ENCODE assay signal across 13 mouse cellular contexts in genomic region chr8:122960932-122961331, GRCm38 (mm10).
A peak's percentile ranks its signal among the peaks of the same experiment; 100 is the strongest.
DNase-seq lines count a peak whose midpoint lies in the region; ATAC-seq and TF ChIP-seq lines count a peak whose summit lies in the region.
"Had no signal": no experiment of that assay in that cellular context is flagged by ENCODE, and none has a peak within 500 bp of the region (broad histone marks: within the 10 kb centered on the region; RNA-seq: fewer than 3 reads in every experiment).

No protein-coding gene starts in this region.

- TF ChIP-seq CTCF in G1E (IDR thresholded peaks at IDR 0.05; ENCODE audit: low read depth, low read length): no peak

- no peak overlapping the region for H3K27ac ChIP-seq in heart, embryonic 14.5 days (replicated peaks in 1 of 2; ENCODE audit: control insufficient read depth in 1 of 2, insufficient read depth in 1 of 2, low read depth in 2 of 2, low read length in 2 of 2)
- H3K27ac ChIP-seq in hindbrain, embryonic 10.5 days: no peak overlapping the region
- H3K27ac ChIP-seq: embryonic facial prominence, embryonic 12.5 days; neural tube, embryonic 13.5 days had no signal

- intact Hi-C loops in heart, postnatal 36 days (cut with DNase I): no loop called here

- 4% methylated on average over 1 of the region's 1 CpGs for WGBS in heart, embryonic 14.5 days
- WGBS in hindbrain, embryonic 10.5 days: 19% methylated on average over 1 of the region's 1 CpGs

- H3K27me3 ChIP-seq in heart, embryonic 14.5 days (ENCODE audit: control insufficient read depth, insufficient read depth, low read length): no peaks in the 10 kb centered on the region
- no peaks in the 10 kb centered on the region for H3K27me3 ChIP-seq in G1E (ENCODE audit: insufficient read depth, low read length)
- no peaks in the 10 kb centered on the region for H3K27me3 ChIP-seq in hindbrain, embryonic 10.5 days (ENCODE audit: insufficient read depth, poor library complexity, severe bottlenecking)
- H3K27me3 ChIP-seq: CH12.LX; embryonic facial prominence, embryonic 12.5 days; neural tube, embryonic 13.5 days had no signal

- H3K4me2 ChIP-seq in heart, embryonic 14.5 days (ENCODE audit: low read length): no peak overlapping the region
- H3K4me2 ChIP-seq: embryonic facial prominence, embryonic 12.5 days; neural tube, embryonic 13.5 days had no signal

- no peaks in the 10 kb centered on the region for H3K9me3 ChIP-seq in heart, embryonic 14.5 days (ENCODE audit: control insufficient read depth, low read length)
- H3K9me3 ChIP-seq in G1E (replicated peaks): no peaks in the 10 kb centered on the region
- no peaks in the 10 kb centered on the region for H3K9me3 ChIP-seq in hindbrain, embryonic 10.5 days
- H3K9me3 ChIP-seq: embryonic facial prominence, embryonic 12.5 days; neural tube, embryonic 13.5 days had no signal

- H3K36me3 ChIP-seq in heart, embryonic 14.5 days (ENCODE audit: control insufficient read depth, insufficient read depth, low read length): 0 out of 2 replicates have a peak, but pooled peaks cover 4% of the 10 kb centered on the region
- peaks cover 52% of the 10 kb centered on the region for H3K36me3 ChIP-seq in G1E (replicated peaks)
- peaks cover 19% of the 10 kb centered on the region for H3K36me3 ChIP-seq in hindbrain, embryonic 10.5 days
- H3K36me3 ChIP-seq: neural tube, embryonic 13.5 days had no signal

- ATAC-seq in heart, embryonic 14.5 days (ENCODE audit: insufficient number of reproducible peaks, insufficient read depth, low FRiP score, low read depth): 0 out of 2 replicates have a peak, but pooled peaks have one; percentile 50
- ATAC-seq in G1E (ENCODE audit: extremely low read depth, insufficient number of reproducible peaks, low FRiP score, poor library complexity, severe bottlenecking): peak; percentile 91
- ATAC-seq in monocyte, adult 5-6 weeks (replicated peaks; ENCODE audit: insufficient number of reproducible peaks, low FRiP score, low TSS enrichment, poor library complexity, severe bottlenecking): 0 out of 2 replicates have a peak, but pooled peaks have one; percentile 11

- DNase-seq in heart, postnatal 36 days: no peak
- peak; percentile 65 for DNase-seq in G1E (ENCODE audit: low spot score)
- DNase-seq in liver: peak; percentile 58
- DNase-seq in hindbrain, embryonic 10.5 days (ENCODE audit: low spot score): no peak
- no peak for DNase-seq in frontal cortex, postnatal 14 days (ENCODE audit: low spot score in 2 of 2)
- DNase-seq in layer of hippocampus, postnatal 36 days: no peak
- DNase-seq: gastrocnemius, postnatal 25 days had no signal

- H3K4me1 ChIP-seq in heart, embryonic 14.5 days (ENCODE audit: control insufficient read depth in 2 of 2, insufficient read depth in 2 of 2, low read length in 2 of 2): peaks cover 13 to 31% of the 10 kb centered on the region in 2 experiments
- H3K4me1 ChIP-seq in G1E (ENCODE audit: insufficient read depth, low read depth, low read length): peaks cover 85% of the 10 kb centered on the region
- H3K4me1 ChIP-seq in hindbrain, embryonic 10.5 days (replicated peaks): peaks cover 22% of the 10 kb centered on the region

- H3K9ac ChIP-seq in heart, embryonic 14.5 days (ENCODE audit: low read length): no peak overlapping the region
- H3K9ac ChIP-seq: embryonic facial prominence, embryonic 12.5 days; lung, embryonic 14.5 days; neural tube, embryonic 13.5 days had no signal

- no peak overlapping the region for H3K4me3 ChIP-seq in heart, embryonic 14.5 days (ENCODE audit: control insufficient read depth in 1 of 2, insufficient read depth in 1 of 2, low read depth in 1 of 2, low read length in 2 of 2)
- peak overlapping the region; percentile 54; the same call in 1 of the 2 replicates for H3K4me3 ChIP-seq in G1E (ENCODE audit: low read depth, low read length)
- H3K4me3 ChIP-seq in hindbrain, embryonic 10.5 days: no peak overlapping the region
- H3K4me3 ChIP-seq: embryonic facial prominence, embryonic 12.5 days; neural tube, embryonic 13.5 days had no signal

Comparison
In these comparisons a context has a peak if more than half of its experiments do, and no peak if none do; other contexts are left out.
1. ATAC-seq: peak in every context shown above with its lines; median percentile 91 in G1E; 50 in heart, embryonic 14.5 days; 11 in monocyte, adult 5-6 weeks.
2. DNase-seq: peak in G1E (single experiment) and liver (single experiment); none in heart, postnatal 36 days (0 of 2), hindbrain, embryonic 10.5 days (single experiment), frontal cortex, postnatal 14 days (0 of 2) and layer of hippocampus, postnatal 36 days (0 of 2).